Mouse (Mus musculus) embryonic facial prominence, embryonic 15.5 days (tissue): ENCODE results near the gene Snd1. TPM values are rescaled to one million over a fixed set of nuclear protein-coding genes. Genes with fewer than 3 reads are reported as not detected.

Experiments used
- ATAC-seq: fragments of 200-750 bp; cut with Nextera tagmentation; 2 replicates; pipeline ENCODE4 v1.8.0; 2017; ENCODE audit warnings: low read depth, moderate TSS enrichment; ENCODE audit not compliant: insufficient number of reproducible peaks, low FRiP score, low TSS enrichment
- H3K27ac ChIP-seq: fragments of 300-500 bp; sonication (generic); replicated peaks from 2 replicates; pipeline ENCODE4 v1.5.1; 2015; ENCODE audit warnings: mild to moderate bottlenecking, inconsistent platforms
- H3K27me3 ChIP-seq: fragments of 300-500 bp; sonication (generic); 2 replicates; pipeline ENCODE4 v1.6.1; 2015; ENCODE audit warnings: inconsistent platforms
- H3K36me3 ChIP-seq: fragments of 300-500 bp; sonication (generic); 2 replicates; pipeline ENCODE4 v1.6.1; 2015; ENCODE audit warnings: mild to moderate bottlenecking, inconsistent platforms
- H3K4me1 ChIP-seq: fragments of 300-500 bp; sonication (generic); 2 replicates; pipeline ENCODE4 v1.6.1; 2015; ENCODE audit warnings: inconsistent platforms
- H3K4me2 ChIP-seq: fragments of 300-500 bp; sonication (generic); replicated peaks from 2 replicates; pipeline ENCODE4 v1.6.1; 2015; ENCODE audit warnings: mild to moderate bottlenecking, inconsistent platforms
- H3K4me3 ChIP-seq: fragments of 300-500 bp; sonication (generic); replicated peaks from 2 replicates; pipeline ENCODE4 v1.5.1; 2015; ENCODE audit warnings: mild to moderate bottlenecking, inconsistent platforms
- H3K9ac ChIP-seq: fragments of 300-500 bp; sonication (generic); 2 replicates; pipeline ENCODE4 v1.6.1; 2015; ENCODE audit warnings: inconsistent platforms
- H3K9me3 ChIP-seq: fragments of 300-500 bp; sonication (generic); replicated peaks from 2 replicates; pipeline ENCODE4 v1.6.1; 2016; ENCODE audit warnings: inconsistent platforms
- WGBS: fragments of 180-500 bp; shearing (Covaris S2); methylation state at CpG from one replicate; pipeline ENCODE4 v1.1.7; 2015; 5-methylcytosine and 5-hydroxymethylcytosine counted together
- polyA plus RNA-seq: library from polyadenylated mRNA; unstranded; fragments of >200 nt; fragmentation: Nextera tagmentation; extraction: Ambion mirVana; gene quantifications from 2 replicates; pipeline ENCODE4 v1.2.1, GENCODE M21; 2015

Gene Snd1
- polyA plus RNA-seq, 1 experiment from 2014 or later, result 112 TPM

- H3K36me3 ChIP-seq, result no peaks in the 10 kb centered on the region
- H3K27me3 ChIP-seq, result no peaks in the 10 kb centered on the region
- ATAC-seq, result no peak
- no peak overlapping the region for H3K4me2 ChIP-seq
- no peaks in the 10 kb centered on the region for H3K9me3 ChIP-seq
- 0 out of 2 replicates have a peak, but pooled peaks cover 3% of the 10 kb centered on the region for H3K4me1 ChIP-seq
- H3K4me3 ChIP-seq, result no peak overlapping the region
- H3K9ac ChIP-seq, result no peak overlapping the region
- H3K27ac ChIP-seq, result no peak overlapping the region
- 87% methylated on average over 5 of the region's 5 CpGs for WGBS
These were observed 124.2 kb downstream of the Snd1 start for GRCm38 (mm10) chr6:28599120-28599519.

- Histone ChIP-seq H3K36me3 (no peaks in the 10 kb centered on the region), H3K4me2 (no peak overlapping the region), H3K27me3 (no peaks in the 10 kb centered on the region), H3K4me3 (no peak overlapping the region), H3K9me3 (no peaks in the 10 kb centered on the region), H3K27ac (no peak overlapping the region), H3K9ac (no peak overlapping the region), H3K4me1 (0 out of 2 replicates have a peak, but pooled peaks cover 3% of the 10 kb centered on the region)
- no peak for ATAC-seq
These were observed 125.5 kb downstream of the Snd1 start for GRCm38 (mm10) chr6:28600404-28600803.

GRCm38 (mm10) chr6:28603401-28603800, 128.5 kb downstream of the Snd1 start:
- 67% methylated on average over 3 of the region's 3 CpGs for WGBS
- no peaks in the 10 kb centered on the region for H3K27me3 ChIP-seq
- ATAC-seq, result no peak
- no peak overlapping the region for H3K27ac ChIP-seq
- no peak overlapping the region for H3K9ac ChIP-seq
- H3K4me2 ChIP-seq, result no peak overlapping the region
- 0 out of 2 replicates have a peak, but pooled peaks cover 3% of the 10 kb centered on the region for H3K4me1 ChIP-seq
- H3K9me3 ChIP-seq, result no peaks in the 10 kb centered on the region
- no peak overlapping the region for H3K4me3 ChIP-seq
- no peaks in the 10 kb centered on the region for H3K36me3 ChIP-seq

- ATAC-seq, result no peak
- H3K4me2 ChIP-seq, result no peak overlapping the region
- no peak overlapping the region for H3K4me3 ChIP-seq
- no peak overlapping the region for H3K9ac ChIP-seq
- H3K9me3 ChIP-seq, result no peaks in the 10 kb centered on the region
- H3K36me3 ChIP-seq, result no peaks in the 10 kb centered on the region
- 0 out of 2 replicates have a peak, but pooled peaks cover 3% of the 10 kb centered on the region for H3K4me1 ChIP-seq
- WGBS, result 59% methylated on average over 3 of the region's 3 CpGs
- no peak overlapping the region for H3K27ac ChIP-seq
- no peaks in the 10 kb centered on the region for H3K27me3 ChIP-seq
These were observed 128.9 kb downstream of the Snd1 start for GRCm38 (mm10) chr6:28603823-28604222.

- 82% methylated on average over 4 of the region's 4 CpGs for WGBS
These were observed 134.4 kb downstream of the Snd1 start for GRCm38 (mm10) chr6:28609291-28609690.

DNA sequence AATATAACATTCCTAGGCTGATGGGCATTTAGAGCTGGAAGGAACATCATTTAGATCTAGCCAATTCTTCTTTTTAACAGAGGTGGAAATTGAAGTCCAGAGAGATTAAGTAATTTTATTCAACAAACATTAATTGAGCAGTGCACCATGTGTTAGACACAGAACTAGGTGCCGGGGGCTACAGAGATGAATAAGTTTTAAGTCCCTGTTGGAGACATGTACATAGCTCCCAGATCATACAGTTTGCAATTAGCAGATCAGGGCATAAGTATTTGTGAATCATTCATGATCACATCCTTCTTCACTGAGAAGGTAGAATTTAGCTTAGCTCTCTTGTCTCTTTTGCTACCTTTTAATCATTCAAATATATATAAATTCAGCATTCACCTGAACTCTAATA, 135.2 kb downstream of the Snd1 start:
- WGBS, result 93% methylated on average over 1 of the region's 1 CpGs
- Histone ChIP-seq H3K9me3 (no peaks in the 10 kb centered on the region), H3K4me3 (no peak overlapping the region), H3K4me1 (no peaks in the 10 kb centered on the region), H3K9ac (no peak overlapping the region), H3K36me3 (no peaks in the 10 kb centered on the region), H3K27me3 (no peaks in the 10 kb centered on the region), H3K4me2 (no peak overlapping the region), H3K27ac (no peak overlapping the region)
- no peak for ATAC-seq

More at GRCm38 (mm10) chr6:28609291-28609690, 134.4 kb downstream of the Snd1 start:
- H3K9me3 ChIP-seq, result no peaks in the 10 kb centered on the region
- no peaks in the 10 kb centered on the region for H3K27me3 ChIP-seq
- no peak overlapping the region for H3K4me2 ChIP-seq
- no peak overlapping the region for H3K9ac ChIP-seq
- H3K27ac ChIP-seq, result no peak overlapping the region
- no peak for ATAC-seq
- no peak overlapping the region for H3K4me3 ChIP-seq
- no peaks in the 10 kb centered on the region for H3K36me3 ChIP-seq
- no peaks in the 10 kb centered on the region for H3K4me1 ChIP-seq

DNA sequence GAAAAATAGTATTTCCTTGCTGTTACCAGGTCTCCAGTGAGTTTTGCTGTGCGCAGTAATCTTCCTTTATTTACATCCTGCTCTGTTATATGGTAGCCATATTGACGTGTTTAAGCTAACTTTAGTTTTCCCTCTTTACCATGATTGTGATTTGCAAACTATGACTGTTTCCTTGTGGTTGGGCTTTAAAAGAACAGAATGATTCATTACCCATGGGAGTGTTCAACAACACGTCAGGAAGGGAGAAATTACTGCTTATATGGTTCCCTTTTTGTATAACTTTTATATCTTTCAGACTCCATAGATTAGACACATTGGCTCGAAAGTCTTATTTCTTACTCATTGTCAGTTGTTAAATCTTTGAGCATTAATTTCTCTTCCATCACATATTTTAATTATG, 138.5 kb downstream of the Snd1 start:
- Histone ChIP-seq H3K9me3 (no peaks in the 10 kb centered on the region), H3K27ac (no peak overlapping the region), H3K4me1 (peaks cover 3% of the 10 kb centered on the region), H3K4me3 (no peak overlapping the region), H3K9ac (no peak overlapping the region), H3K27me3 (no peaks in the 10 kb centered on the region), H3K36me3 (no peaks in the 10 kb centered on the region), H3K4me2 (no peak overlapping the region)
- 56% methylated on average over 4 of the region's 4 CpGs for WGBS
- ATAC-seq, result no peak

GRCm38 (mm10) chr6:28614856-28615255, 139.9 kb downstream of the Snd1 start:
- 90% methylated on average over 4 of the region's 4 CpGs for WGBS

DNA sequence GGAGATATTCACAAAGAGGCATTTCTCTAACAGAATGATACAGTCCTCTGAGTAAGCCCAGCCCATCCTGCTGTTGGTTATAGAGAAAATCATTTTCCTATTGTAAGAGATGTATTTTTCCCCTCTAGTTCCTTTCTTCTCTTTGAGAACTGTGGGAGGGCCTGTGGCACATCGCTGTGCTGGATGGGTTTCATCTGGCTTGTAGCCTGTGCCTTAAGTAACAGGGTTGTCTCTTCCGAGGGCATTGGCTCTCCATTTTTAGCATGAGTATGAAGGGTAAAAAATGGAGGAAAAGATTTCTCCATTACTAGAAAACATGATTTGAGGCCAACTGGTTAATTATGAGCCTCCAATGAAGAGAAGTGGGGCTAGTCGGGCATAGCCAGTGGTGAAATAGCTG, 140.5 kb downstream of the Snd1 start:
- ATAC-seq, result no peak
- Histone ChIP-seq H3K27ac (no peak overlapping the region), H3K27me3 (no peaks in the 10 kb centered on the region), H3K9ac (no peak overlapping the region), H3K36me3 (no peaks in the 10 kb centered on the region), H3K9me3 (no peaks in the 10 kb centered on the region), H3K4me1 (peaks cover 9% of the 10 kb centered on the region), H3K4me3 (no peak overlapping the region), H3K4me2 (no peak overlapping the region)
- WGBS, result 67% methylated on average over 3 of the region's 3 CpGs

More at GRCm38 (mm10) chr6:28614856-28615255, 139.9 kb downstream of the Snd1 start:
- no peak overlapping the region for H3K9ac ChIP-seq
- no peak for ATAC-seq
- H3K4me1 ChIP-seq, result peaks cover 9% of the 10 kb centered on the region
- H3K36me3 ChIP-seq, result no peaks in the 10 kb centered on the region
- no peak overlapping the region for H3K4me3 ChIP-seq
- H3K27me3 ChIP-seq, result no peaks in the 10 kb centered on the region
- no peak overlapping the region for H3K4me2 ChIP-seq
- no peaks in the 10 kb centered on the region for H3K9me3 ChIP-seq
- H3K27ac ChIP-seq, result no peak overlapping the region

DNA sequence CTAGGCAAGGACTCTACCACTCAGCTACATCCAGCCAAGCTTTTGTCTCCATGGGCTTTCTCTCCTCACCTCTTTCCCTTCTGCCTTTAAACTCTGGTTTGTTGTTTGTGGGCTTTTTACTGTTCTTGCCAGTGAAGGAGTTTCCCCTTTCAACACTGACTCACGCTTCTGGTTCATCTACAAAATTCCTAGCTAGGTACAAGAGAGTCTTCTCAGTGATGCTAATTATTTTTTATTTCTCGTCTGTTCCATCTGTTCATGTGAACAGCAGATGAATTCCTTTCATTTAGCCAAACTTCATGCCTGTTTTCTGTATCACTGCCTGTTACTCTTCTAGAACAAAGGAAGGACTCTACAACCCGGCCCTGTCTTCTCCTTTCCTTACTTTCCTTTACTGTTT, 141.0 kb downstream of the Snd1 start:
- H3K9me3 ChIP-seq, result no peaks in the 10 kb centered on the region
- peaks cover 9% of the 10 kb centered on the region for H3K4me1 ChIP-seq
- no peak for ATAC-seq
- no peak overlapping the region for H3K9ac ChIP-seq
- H3K27me3 ChIP-seq, result no peaks in the 10 kb centered on the region
- WGBS, result 46% methylated on average over 3 of the region's 3 CpGs
- H3K4me2 ChIP-seq, result no peak overlapping the region
- no peak overlapping the region for H3K27ac ChIP-seq
- H3K4me3 ChIP-seq, result no peak overlapping the region
- H3K36me3 ChIP-seq, result no peaks in the 10 kb centered on the region

- ATAC-seq, result no peak
- no peaks in the 10 kb centered on the region for H3K36me3 ChIP-seq
- no peaks in the 10 kb centered on the region for H3K9me3 ChIP-seq
- H3K4me1 ChIP-seq, result peaks cover 9% of the 10 kb centered on the region
- H3K9ac ChIP-seq, result no peak overlapping the region
- 67% methylated on average over 3 of the region's 3 CpGs for WGBS
- no peak overlapping the region for H3K4me2 ChIP-seq
- no peak overlapping the region for H3K4me3 ChIP-seq
- no peak overlapping the region for H3K27ac ChIP-seq
- no peaks in the 10 kb centered on the region for H3K27me3 ChIP-seq
These were observed 143.4 kb downstream of the Snd1 start for GRCm38 (mm10) chr6:28618299-28618698.

- no peak overlapping the region for H3K27ac ChIP-seq
- no peaks in the 10 kb centered on the region for H3K36me3 ChIP-seq
- H3K4me2 ChIP-seq, result no peak overlapping the region
- no peak for ATAC-seq
- no peaks in the 10 kb centered on the region for H3K9me3 ChIP-seq
- H3K9ac ChIP-seq, result no peak overlapping the region
- WGBS, result 46% methylated on average over 7 of the region's 7 CpGs
- peaks cover 9% of the 10 kb centered on the region for H3K4me1 ChIP-seq
- H3K4me3 ChIP-seq, result no peak overlapping the region
- H3K27me3 ChIP-seq, result no peaks in the 10 kb centered on the region
These were observed 143.8 kb downstream of the Snd1 start for GRCm38 (mm10) chr6:28618751-28619153.
